Mouse (Mus musculus): Measurements from ENCODE around the gene Crabp2. TPM values are rescaled to one million over a fixed set of nuclear protein-coding genes. Genes with fewer than 3 reads are reported as not detected.
A peak's percentile ranks its signal among the peaks of the same experiment; 100 is the strongest.

The Crabp2 gene
- polyA plus RNA-seq, 1 experiment from 2014 or later, result 834 TPM

DNA sequence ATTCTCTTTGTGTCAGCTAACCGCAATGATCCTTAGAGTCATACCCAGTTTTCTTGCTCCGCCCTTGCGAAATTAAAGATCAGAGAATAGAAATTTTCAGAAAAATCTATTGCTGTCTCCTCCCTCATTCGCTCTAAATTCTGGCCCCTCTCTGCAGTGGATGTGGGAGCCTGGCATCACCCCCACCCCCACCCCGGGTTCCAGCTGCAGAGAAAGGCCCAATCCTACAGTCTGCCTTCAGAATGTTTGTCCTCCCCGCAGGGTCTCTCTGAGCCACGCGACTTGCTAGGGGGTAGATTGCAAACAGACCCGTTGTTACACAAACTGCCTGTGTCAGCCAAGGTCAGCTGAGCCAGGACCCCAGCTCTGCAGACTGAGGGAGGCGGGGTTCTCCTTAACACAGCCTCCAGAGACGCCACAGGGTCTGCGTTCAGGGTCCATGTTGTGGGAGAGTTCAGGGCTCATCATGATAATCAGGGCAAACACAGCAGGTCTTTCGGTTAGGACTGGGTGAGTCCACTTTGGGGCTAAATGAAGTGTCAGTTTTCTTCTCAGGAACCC, 1.6 kb downstream of the Crabp2 start:
- 2% methylated on average over 13 of the region's 13 CpGs for WGBS
- H3K4me3 ChIP-seq, result peak overlapping the region; percentile 76
- H3K4me1 ChIP-seq, result peaks cover 86% of the 10 kb centered on the region
- H3K27ac ChIP-seq, result peak overlapping the region; percentile 95
- no peaks in the 10 kb centered on the region for H3K9me3 ChIP-seq
- DNase-seq (ENCODE audit: extremely low spot score, low spot score), result peak; percentile 55
- H3K36me3 ChIP-seq (replicated peaks), result peaks cover 39% of the 10 kb centered on the region
- H3K27me3 ChIP-seq (ENCODE audit: poor library complexity, severe bottlenecking), result peaks cover 31% of the 10 kb centered on the region

DNA sequence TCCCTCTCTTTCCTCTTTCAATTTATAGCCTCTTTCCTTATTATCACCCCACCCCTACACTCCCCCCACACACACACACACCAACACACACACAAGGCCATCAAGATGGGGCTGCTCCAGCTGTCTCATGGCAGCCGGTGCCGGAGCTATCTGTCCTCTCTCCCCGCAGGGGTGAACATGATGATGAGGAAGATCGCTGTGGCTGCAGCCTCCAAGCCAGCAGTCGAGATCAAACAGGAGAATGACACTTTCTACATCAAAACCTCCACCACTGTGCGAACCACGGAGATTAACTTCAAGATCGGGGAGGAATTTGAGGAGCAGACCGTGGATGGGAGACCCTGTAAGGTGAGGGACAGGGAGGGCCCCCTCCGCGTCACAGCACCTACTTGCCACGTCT, 3.5 kb downstream of the Crabp2 start:
- no peak for DNase-seq (ENCODE audit: extremely low spot score, low spot score)
- peaks cover 43% of the 10 kb centered on the region for H3K36me3 ChIP-seq (replicated peaks)
- H3K9me3 ChIP-seq, result no peaks in the 10 kb centered on the region
- peaks cover 74% of the 10 kb centered on the region for H3K4me1 ChIP-seq
- peak overlapping the region; percentile 76 for H3K4me3 ChIP-seq
- H3K27ac ChIP-seq, result peak overlapping the region; percentile 95
- 18% methylated on average over 12 of the region's 12 CpGs for WGBS
- H3K27me3 ChIP-seq (ENCODE audit: poor library complexity, severe bottlenecking), result peaks cover 21% of the 10 kb centered on the region; the same call in 1 of the 2 replicates

DNA sequence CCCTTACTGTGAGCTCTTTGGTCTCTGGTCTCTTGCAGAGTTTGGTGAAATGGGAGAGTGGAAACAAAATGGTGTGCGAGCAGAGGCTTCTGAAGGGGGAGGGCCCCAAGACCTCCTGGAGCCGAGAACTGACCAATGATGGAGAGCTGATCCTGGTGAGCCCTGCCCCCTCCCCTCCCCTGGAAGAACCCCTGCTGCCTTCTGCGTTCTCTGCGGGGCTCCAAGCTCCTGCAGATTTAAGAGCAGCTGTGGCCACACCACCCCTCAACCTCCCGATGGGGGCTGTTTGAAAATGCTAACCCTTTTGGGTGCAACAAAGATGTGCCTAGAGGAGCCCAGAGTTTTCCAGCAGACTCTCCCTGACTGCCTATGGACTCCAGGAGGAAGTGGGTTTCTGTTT, 4.0 kb downstream of the Crabp2 start:
- DNase-seq (ENCODE audit: extremely low spot score, low spot score), result no peak
- Histone ChIP-seq H3K4me3 (peak overlapping the region; percentile 76), H3K9me3 (no peaks in the 10 kb centered on the region), H3K27me3 (ENCODE audit: poor library complexity, severe bottlenecking) (peaks cover 17% of the 10 kb centered on the region; the same call in 1 of the 2 replicates), H3K36me3 (replicated peaks) (peaks cover 43% of the 10 kb centered on the region), H3K27ac (peak overlapping the region; percentile 95), H3K4me1 (peaks cover 72% of the 10 kb centered on the region)
- whole genome bisulfite sequencing, result 8% methylated on average over 5 of the region's 5 CpGs

DNA sequence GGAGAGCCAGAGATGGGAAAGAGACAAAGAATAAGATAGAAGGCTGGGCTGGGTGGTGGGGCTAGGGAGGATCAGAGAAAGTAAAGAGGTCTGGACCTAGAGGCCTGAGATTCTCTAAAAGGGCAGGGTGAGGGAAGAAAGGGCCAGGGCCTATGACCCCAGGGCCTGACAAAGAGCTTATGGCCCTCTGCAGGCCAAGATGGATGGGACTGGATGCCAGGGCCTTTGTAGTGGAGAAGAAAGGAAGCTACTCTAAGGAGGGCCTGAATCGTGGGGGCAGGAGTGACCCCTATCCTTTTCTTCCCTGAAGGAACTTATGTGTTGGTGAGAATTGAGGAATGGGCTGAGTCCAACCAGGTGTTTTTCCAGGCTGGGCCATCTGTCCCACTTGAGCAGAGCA, 9.6 kb downstream of the Crabp2 start:
- 0 out of 2 replicates have a peak, but pooled peaks cover 4% of the 10 kb centered on the region for H3K27me3 ChIP-seq (ENCODE audit: poor library complexity, severe bottlenecking)
- no peak overlapping the region for H3K4me3 ChIP-seq
- no peaks in the 10 kb centered on the region for H3K9me3 ChIP-seq
- no peak for DNase-seq (ENCODE audit: extremely low spot score, low spot score)
- peaks cover 24% of the 10 kb centered on the region for H3K36me3 ChIP-seq (replicated peaks)
- 0% methylated on average over 1 of the region's 1 CpGs for WGBS
- H3K4me1 ChIP-seq, result peaks cover 61% of the 10 kb centered on the region
- H3K27ac ChIP-seq, result peak overlapping the region; percentile 96

DNA sequence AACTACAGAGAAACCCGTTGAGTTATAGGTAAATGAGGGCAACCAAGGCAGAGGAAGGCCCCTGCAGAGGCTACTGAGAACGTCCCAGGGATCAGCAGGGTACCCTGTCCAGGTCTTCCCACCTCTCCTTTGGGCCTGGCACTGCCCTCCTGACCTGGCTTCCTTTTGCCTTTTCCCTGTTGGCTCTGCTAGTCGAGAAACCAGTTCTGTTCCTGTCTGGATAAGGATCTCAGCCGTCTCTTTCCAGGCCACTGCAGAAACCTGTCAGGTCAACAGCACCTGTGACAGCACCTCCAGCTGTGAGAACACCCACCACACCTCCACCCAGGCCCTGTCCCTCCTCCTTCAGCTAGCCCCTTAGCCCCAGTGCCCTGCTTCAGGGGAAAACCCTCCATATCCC, 10.0 kb downstream of the Crabp2 start:
- no peak for DNase-seq (ENCODE audit: extremely low spot score, low spot score)
- Histone ChIP-seq H3K27me3 (ENCODE audit: poor library complexity, severe bottlenecking) (0 out of 2 replicates have a peak, but pooled peaks cover 4% of the 10 kb centered on the region), H3K4me1 (peaks cover 57% of the 10 kb centered on the region), H3K9me3 (no peaks in the 10 kb centered on the region), H3K36me3 (replicated peaks) (peaks cover 19% of the 10 kb centered on the region), H3K27ac (peak overlapping the region; percentile 96), H3K4me3 (no peak overlapping the region; the same call in none of the 2 replicates)
- WGBS, result 31% methylated on average over 4 of the region's 4 CpGs

DNA sequence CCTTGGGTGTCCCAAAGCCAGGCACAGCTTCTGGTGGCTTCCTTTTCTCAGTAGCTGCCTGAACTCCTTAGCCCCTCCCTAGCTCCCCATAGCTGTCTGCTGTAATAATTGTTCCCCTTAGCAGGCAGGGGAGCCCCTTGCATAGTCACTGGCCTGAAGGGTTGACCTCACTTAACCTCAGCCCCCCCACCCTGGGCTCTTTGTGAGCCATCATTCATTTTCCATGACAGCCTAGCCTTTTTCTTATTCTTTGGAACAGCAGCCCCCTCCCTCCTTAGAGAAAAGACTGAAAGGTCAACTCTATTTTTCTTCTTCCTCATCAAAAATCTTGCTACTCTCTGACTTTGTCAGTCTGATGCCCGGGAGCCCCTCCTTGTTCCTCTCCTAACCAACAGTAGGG, 10.5 kb downstream of the Crabp2 start:
- Histone ChIP-seq H3K9me3 (no peaks in the 10 kb centered on the region), H3K36me3 (replicated peaks) (peaks cover 15% of the 10 kb centered on the region), H3K4me1 (peaks cover 55% of the 10 kb centered on the region), H3K4me3 (no peak overlapping the region; the same call in none of the 2 replicates), H3K27me3 (ENCODE audit: poor library complexity, severe bottlenecking) (0 out of 2 replicates have a peak, but pooled peaks cover 4% of the 10 kb centered on the region), H3K27ac (peak overlapping the region; percentile 96)
- 26% methylated on average over 1 of the region's 1 CpGs for WGBS
- no peak for DNase-seq (ENCODE audit: extremely low spot score, low spot score)

DNA sequence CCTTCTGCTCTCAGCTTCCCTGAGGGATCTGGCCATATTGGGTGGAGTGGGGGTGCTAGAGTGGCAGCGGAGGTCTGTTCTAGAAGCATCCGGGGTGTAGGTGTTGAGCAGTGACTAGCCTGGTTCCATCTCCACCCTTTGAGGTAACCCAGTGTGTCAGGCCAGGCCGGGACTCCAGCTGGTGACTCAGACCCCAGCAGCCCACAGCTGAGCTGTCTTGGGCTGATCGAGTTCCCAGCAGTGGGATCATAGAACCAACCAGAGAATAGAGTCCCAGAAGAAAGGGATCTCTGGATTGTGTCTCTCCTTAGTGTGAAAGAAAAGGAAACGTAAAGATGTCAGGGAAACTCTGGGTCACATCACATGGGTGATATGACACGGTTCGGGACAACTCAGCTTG, 10.9 kb downstream of the Crabp2 start:
- H3K36me3 ChIP-seq (replicated peaks), result peaks cover 11% of the 10 kb centered on the region
- H3K27me3 ChIP-seq (ENCODE audit: poor library complexity, severe bottlenecking), result 0 out of 2 replicates have a peak, but pooled peaks cover 4% of the 10 kb centered on the region
- H3K27ac ChIP-seq, result peak overlapping the region; percentile 96
- H3K4me1 ChIP-seq, result peaks cover 55% of the 10 kb centered on the region
- 59% methylated on average over 7 of the region's 7 CpGs for WGBS
- no peak for DNase-seq (ENCODE audit: extremely low spot score, low spot score)
- H3K9me3 ChIP-seq, result no peaks in the 10 kb centered on the region
- H3K4me3 ChIP-seq, result no peak overlapping the region

DNA sequence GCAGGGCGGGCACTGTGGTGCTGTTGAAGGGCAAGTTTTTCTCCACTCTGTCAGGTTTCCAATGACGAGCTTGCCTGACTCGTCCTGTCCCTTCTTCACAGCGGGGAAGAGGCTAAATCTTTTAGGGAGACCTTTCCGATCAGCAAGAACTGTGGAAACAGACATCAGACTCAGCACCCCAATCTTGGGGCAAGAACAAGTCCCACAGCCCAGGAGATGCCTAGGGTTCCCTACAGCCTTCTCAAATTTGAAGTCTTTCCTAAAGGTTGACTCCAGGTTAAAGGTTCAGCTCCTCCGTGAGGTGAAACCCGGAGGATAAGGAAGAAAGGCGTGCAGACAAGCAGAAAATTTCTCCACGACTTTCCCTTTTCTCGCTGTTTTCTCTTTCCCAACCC, 11.7 kb downstream of the Crabp2 start:
- Histone ChIP-seq H3K27me3 (ENCODE audit: poor library complexity, severe bottlenecking) (0 out of 2 replicates have a peak, but pooled peaks cover 4% of the 10 kb centered on the region), H3K4me1 (peaks cover 55% of the 10 kb centered on the region), H3K9me3 (no peaks in the 10 kb centered on the region), H3K36me3 (replicated peaks) (peaks cover 2% of the 10 kb centered on the region), H3K4me3 (peak overlapping the region; percentile 56), H3K27ac (peak overlapping the region; percentile 96)
- DNase-seq (ENCODE audit: extremely low spot score, low spot score), result no peak
- WGBS, result 3% methylated on average over 10 of the region's 10 CpGs

DNA sequence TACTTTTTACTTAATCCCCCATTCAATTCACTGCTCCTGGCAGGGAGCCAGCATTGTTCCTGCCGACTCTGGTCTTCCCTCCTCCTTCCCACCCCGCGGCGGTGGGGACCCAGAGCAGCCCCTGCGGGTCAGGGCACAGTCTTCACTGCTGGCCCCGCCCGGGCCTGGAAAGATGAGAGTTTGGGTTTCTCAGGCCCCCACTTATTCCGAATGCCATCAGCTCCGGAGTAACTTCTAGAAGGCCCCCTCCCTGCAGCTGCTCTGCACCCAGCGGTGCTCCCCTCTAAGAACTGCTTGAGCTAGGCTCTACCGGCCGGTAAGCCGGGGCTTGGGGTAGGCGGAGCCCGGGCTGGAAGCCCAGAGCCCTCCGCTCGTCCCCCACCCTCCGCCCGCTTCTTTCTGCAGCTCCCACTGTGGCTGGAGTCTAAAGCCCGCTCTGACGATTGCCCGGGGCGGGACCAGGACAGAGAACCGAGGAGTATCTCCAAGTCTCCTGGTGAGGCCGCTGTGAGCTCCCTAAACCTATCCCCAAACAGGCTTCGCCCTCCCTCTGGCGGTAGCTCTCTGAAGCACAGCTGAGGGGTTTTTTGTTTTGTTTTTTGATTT, 12.2 kb downstream of the Crabp2 start:
- WGBS, result under 1% methylated on average over 27 of the region's 27 CpGs
- Histone ChIP-seq H3K9me3 (no peaks in the 10 kb centered on the region), H3K27me3 (ENCODE audit: poor library complexity, severe bottlenecking) (0 out of 2 replicates have a peak, but pooled peaks cover 4% of the 10 kb centered on the region), H3K4me1 (peaks cover 55% of the 10 kb centered on the region), H3K27ac (peak overlapping the region; percentile 96), H3K36me3 (replicated peaks) (no peaks in the 10 kb centered on the region), H3K4me3 (peak overlapping the region; percentile 56)
- peak; percentile 96 for DNase-seq (ENCODE audit: extremely low spot score, low spot score)

DNA sequence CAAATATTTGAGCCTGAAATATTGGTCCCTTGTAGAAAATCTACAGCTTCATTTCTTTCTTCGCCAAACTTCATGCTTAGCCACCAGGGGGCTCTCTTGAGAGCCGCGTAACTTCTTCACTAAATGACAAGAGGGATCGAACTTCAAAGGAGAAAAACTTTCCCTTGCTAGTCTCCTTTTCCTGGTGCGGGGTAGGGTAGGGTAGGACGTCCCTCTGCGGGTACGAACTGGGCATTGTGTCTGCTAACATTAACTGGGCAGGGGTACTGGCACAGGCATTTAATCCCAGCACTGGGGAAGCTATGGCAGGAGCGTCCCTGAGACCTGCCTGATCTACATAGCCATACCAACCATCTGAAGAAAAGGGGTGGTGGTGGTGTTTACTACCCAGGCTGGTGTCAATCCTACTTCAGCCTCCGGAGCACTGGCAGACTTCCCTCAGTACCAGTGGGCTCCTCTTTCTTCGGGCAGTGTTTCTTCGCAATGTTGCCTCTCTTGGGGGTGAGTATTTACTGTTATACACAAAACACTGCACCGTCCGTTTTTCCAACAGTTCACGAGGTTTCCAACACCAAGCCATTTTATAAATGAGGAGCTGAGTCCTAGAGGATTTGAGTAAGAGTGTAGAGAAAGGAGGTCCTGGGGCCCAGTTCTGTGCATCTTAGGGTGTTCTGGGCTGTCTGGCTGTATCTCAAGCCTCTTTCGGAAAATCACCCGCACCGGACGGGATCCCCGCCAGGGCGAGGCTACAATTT, 21.9 kb downstream of the Crabp2 start:
- peak; percentile 78 for DNase-seq (ENCODE audit: extremely low spot score, low spot score)
- Histone ChIP-seq H3K9me3 (no peaks in the 10 kb centered on the region), H3K4me3 (peak overlapping the region; percentile 93), H3K27ac (peak overlapping the region; percentile 97), H3K36me3 (replicated peaks) (peaks cover 22% of the 10 kb centered on the region), H3K4me1 (peaks cover 61% of the 10 kb centered on the region), H3K27me3 (ENCODE audit: poor library complexity, severe bottlenecking) (peaks cover 15% of the 10 kb centered on the region; the same call in 1 of the 2 replicates)
- WGBS, result under 1% methylated on average over 21 of the region's 21 CpGs

DNA sequence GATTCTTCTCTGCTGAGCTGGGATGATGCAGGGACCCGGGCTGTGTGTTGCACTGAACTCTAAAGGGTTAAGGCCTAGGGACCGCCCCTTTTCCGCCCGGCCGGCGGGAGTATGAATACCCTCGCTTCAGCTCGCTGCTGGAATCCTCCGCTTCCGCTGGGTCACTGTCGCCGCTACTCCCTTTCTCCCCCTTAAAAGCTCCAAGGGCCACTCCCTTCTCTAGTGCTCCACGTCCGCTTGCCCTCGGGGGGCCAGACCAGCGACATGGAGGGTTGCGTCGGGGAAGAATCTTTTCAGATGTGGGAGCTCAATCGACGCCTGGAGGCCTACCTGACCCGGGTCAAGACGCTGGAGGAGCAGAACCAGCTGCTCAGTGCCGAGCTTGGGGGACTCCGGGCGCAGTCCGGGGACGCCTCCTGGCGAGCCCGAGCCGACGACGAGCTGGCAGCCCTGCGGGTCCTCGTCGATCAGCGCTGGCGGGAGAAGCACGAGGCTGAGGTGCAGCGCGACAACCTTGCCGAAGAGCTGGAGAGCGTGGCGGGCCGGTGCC, 22.5 kb downstream of the Crabp2 start, which contains the start of gene Nes:
TSS of gene Nes (plus strand) at position 140 of the 550 bp plus-strand sequence.
- H3K4me1 ChIP-seq, result peaks cover 67% of the 10 kb centered on the region
- under 1% methylated on average over 44 of the region's 44 CpGs for WGBS
- no peaks in the 10 kb centered on the region for H3K9me3 ChIP-seq
- peak within 1 kb of the TSS; percentile 97 for H3K27ac ChIP-seq
- peak within 1 kb of the TSS; percentile 93 for H3K4me3 ChIP-seq
- H3K27me3 ChIP-seq (ENCODE audit: poor library complexity, severe bottlenecking), result peaks cover 15% of the 10 kb centered on the region; the same call in 1 of the 2 replicates
- peaks cover 29% of the 10 kb centered on the region for H3K36me3 ChIP-seq (replicated peaks)
- peak; percentile 94 for DNase-seq (ENCODE audit: extremely low spot score, low spot score)

DNA sequence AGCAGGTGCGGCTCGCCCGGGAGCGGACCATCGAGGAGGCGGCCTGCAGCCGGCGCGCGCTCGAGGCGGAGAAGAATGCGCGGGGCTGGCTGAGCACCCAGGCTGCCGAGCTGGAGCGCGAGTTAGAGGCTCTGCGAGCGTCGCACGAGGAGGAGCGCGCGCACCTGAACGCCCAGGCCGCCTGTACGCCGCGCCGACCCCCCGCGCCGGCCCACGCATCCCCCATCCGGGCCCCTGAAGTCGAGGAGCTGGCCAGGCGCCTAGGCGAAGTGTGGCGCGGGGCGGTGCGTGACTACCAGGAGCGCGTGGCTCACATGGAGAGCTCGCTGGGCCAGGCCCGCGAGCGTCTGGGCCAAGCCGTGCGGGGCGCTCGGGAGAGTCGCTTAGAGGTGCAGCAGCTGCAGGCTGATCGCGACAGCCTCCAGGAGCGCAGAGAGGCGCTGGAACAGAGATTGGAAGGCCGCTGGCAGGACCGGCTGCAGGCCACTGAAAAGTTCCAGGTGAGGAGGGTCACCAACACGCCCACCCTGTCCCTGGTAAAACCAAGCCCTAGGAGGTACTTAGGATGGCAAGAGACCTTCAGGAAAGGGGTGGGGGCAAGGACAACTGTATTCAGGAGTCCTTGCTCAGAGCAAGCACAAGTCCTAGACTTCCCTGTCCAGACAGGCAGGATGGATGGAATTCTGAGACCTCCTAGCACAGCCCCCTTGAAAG, 23.2 kb downstream of the Crabp2 start:
- DNase-seq (ENCODE audit: extremely low spot score, low spot score), result no peak
- peaks cover 15% of the 10 kb centered on the region; the same call in 1 of the 2 replicates for H3K27me3 ChIP-seq (ENCODE audit: poor library complexity, severe bottlenecking)
- under 1% methylated on average over 60 of the region's 60 CpGs for WGBS
- peaks cover 35% of the 10 kb centered on the region for H3K36me3 ChIP-seq (replicated peaks)
- H3K9me3 ChIP-seq, result no peaks in the 10 kb centered on the region
- peak overlapping the region; percentile 97 for H3K27ac ChIP-seq
- H3K4me3 ChIP-seq, result peak overlapping the region; percentile 93
- peaks cover 67% of the 10 kb centered on the region for H3K4me1 ChIP-seq

All from forebrain, embryonic 10.5 days (tissue).